Mouse (Mus musculus): ENCODE results near the gene Tbc1d9b. TPM values are rescaled to one million over a fixed set of nuclear protein-coding genes. Genes with fewer than 3 reads are reported as not detected.
A peak's percentile ranks its signal among the peaks of the same experiment; 100 is the strongest.

The Tbc1d9b gene
- total RNA-seq, 2 experiments from 2014 or later, result 102 to 104 TPM

GRCm38 (mm10) chr11:50176351-50176750, 45.2 kb downstream of the Tbc1d9b start:
- no peak for DNase-seq

DNA sequence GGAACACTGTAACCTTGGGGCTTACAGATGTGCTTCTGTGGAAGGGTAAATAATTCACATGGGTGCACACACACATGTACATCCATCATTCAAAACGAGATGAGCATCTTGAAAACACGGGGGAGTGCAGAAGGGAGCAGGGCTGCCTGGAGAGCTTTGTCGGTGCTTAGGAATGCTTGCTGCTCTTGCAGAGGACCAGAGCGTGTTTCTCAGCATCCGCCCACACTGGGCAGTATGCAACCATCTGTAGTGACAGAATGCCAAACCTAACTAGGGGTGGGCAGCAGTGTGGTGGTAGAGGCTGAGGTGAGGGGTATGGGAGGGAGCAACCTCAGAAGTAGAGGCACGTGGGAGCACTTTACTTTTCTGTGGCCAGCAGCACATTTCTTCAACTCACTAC, 45.9 kb downstream of the Tbc1d9b start:
- DNase-seq, result no peak

GRCm38 (mm10) chr11:50178532-50179488, 47.6 kb downstream of the Tbc1d9b start:
- no peak for DNase-seq

- no peak for DNase-seq
Measured at GRCm38 (mm10) chr11:50180478-50181231, 49.5 kb downstream of the Tbc1d9b start.

DNA sequence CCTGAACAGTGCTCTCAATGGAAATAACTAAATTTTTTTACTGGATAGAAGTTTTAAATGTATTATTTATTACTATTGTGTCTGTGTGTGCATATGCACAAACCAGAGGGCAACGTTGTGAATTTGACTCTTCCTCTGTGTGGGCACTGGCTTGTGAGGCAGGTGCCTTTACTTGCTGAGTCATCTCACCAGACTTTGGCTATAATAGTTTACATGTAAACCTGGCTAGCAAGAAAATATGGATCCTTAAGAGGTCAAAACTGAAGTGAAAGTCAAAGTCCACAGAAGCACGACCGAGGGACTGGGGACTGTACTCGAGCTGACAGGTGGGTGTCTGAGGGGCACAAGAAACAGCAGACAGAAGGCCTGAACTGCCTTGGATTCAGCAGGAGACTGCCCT, 51.5 kb downstream of the Tbc1d9b start:
- DNase-seq, result no peak

- DNase-seq, result no peak
Measured at GRCm38 (mm10) chr11:50184788-50185187, 53.6 kb downstream of the Tbc1d9b start.

DNA sequence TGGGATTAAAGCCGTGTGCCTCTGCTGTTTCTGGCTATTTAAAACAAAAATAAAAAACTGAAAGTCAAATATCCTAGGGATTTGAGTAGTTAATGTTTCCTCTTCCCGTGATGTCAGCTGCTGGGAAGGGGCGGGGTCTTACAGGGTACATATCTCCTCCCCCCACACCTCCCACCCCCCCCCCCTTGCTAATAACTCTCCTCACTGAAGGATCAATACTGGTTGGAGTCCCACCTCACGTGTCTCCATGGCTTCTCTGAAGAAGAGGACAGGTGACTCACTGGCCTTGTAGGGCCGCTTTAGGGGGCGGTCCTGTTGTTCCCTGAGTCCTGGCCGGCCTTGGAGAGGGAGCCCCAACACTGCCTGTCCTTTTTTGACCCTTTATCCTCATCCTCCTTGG, 57.5 kb downstream of the Tbc1d9b start:
- no peak for DNase-seq

DNA sequence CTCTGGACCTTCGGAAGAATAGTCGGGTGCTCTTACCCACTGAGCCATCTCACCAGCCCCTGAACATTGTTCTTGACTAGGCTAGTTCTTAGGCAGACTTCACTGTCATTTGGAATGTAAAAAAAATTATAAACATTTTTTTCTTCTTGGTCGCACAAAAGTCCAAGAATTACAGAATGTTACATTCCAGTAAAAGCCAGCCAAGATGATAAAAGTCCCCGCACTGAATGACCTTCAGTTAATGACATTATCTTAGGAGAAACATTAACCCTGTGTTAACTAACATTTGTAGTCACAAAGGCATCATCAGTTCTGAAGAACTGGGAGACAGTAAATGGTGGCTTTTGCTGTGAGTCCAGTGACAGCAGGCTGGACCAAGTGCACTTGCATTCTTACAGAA, 59.2 kb downstream of the Tbc1d9b start:
- no peak for DNase-seq

DNA sequence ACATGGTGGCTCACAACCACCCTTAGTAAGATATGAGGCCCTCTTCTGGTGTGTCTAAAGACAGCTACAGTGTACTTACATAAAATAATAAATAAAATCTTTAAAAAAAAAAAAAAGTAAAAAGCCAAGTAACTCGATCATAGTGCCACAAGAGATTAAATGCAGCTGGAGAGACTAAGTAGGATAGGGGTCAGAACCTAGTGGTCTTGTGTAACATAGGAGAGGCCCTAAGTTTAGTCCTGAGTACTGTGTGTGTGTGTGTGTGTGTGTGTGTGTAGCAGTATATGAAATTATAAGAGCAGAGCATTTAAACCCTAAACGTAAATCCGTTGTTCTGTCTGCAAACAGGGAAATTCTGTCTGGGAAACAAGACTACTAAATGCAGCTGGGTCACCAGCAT, 61.1 kb downstream of the Tbc1d9b start:
- no peak for DNase-seq

- DNase-seq, result no peak
Measured at GRCm38 (mm10) chr11:50194070-50194469, 62.9 kb downstream of the Tbc1d9b start.

DNA sequence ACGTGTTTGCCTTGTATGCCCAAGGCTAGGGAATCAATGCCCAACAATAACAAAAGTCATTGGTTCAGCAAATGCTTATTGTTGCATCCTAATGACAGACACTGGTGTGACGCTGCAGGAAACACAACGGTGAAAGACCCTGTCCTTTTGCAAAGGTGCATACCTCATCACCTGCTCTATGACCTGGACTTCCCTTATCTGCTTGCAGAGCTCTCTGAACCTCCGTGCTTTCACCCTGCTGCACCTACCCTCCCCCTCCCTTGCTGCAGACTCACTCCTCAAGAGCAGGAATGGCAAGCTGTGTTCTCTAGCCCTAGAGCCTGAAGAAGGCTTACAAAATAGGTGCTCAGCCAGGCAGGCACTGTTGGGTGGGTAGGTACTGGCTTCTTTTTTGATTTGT, 63.6 kb downstream of the Tbc1d9b start:
- no peak for DNase-seq

DNA sequence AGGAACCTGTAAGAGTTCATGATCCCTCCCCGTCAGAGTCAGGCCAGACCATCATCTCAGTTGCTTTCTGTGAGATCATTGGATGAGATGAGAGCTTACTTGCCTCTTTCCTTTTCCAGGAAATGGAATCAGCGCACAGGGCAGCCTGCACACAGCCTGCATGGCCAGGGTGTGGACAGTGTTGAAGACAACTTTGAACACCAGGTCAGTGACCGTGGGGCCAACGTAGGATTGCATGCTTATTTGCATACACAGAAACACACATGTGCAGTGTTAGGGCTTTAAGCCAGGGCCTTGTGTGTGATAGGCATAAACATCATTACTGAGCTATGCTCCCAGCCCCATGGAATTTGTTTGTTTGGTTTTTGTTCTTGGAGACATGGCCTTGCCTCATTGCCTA, 66.3 kb downstream of the Tbc1d9b start:
- DNase-seq, result no peak

DNA sequence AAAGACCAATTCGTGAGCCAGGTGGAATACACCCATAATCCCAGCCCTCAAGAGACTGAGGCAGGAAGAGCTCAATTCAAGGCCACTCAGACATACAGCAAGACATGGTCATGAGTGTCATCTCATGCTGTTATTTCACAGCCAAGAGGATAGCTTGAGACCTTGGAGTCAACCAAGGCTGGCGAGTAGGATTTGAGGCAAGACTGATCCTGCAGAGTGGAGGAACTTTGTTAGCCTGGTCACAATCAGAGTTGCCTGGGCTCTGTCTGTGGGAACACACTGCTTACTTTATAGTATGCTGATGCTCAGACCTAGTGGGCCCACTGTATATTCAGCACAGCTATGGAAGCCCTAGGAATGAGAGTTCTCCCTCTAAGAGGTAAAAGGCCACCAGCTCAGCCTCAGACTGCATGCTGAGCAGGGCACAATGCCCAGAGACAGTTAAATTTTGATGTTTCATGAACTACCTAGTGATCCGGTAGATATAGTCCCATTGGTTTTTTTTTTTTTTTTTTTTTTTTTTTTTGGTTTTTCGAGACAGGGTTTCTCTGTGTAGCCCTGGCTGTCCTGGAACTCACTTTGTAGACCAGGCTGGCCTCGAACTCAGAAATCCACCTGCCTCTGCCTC, 67.1 kb downstream of the Tbc1d9b start:
- DNase-seq, result no peak

DNA sequence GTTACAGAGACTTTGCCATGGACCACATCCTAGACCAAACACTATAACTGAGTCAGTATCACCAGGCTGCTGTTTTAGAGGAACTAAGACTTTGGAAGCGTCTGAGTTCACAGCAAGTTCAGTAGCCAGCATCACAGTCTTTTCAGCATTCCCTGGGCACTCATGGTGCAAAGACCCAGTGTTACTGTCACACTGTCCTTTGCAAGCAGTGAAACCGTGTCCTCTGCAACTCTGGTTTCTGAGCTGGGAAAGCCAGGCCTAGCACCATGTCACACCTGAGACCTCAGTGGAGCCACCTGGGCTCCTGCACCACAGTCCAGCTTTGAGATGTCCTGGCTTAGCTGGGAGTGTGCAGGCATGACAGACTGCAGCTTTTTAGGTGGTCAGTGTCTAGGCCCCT, 67.7 kb downstream of the Tbc1d9b start:
- DNase-seq, result no peak

DNA sequence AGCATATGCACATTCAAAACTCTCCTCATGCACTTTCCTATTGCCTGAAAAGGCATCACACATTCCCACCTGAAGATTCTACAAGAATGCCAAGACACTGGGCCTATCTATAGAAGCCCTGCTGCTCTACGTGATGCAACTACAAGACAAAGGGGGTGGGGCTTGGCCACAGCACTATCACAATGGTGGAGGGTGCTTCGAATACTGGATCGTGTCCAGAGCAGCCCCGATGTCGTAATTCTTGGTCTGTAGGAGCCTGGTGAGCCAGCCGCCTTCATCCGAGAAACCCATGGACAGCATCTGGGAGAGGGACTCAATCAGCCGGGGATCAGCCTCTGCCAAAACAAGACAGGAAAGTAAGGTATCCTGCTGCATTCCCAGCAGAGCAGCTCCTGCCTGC, 69.4 kb downstream of the Tbc1d9b start:
- DNase-seq, result no peak

GRCm38 (mm10) chr11:50201590-50201989, 70.4 kb downstream of the Tbc1d9b start:
- DNase-seq, result no peak

DNA sequence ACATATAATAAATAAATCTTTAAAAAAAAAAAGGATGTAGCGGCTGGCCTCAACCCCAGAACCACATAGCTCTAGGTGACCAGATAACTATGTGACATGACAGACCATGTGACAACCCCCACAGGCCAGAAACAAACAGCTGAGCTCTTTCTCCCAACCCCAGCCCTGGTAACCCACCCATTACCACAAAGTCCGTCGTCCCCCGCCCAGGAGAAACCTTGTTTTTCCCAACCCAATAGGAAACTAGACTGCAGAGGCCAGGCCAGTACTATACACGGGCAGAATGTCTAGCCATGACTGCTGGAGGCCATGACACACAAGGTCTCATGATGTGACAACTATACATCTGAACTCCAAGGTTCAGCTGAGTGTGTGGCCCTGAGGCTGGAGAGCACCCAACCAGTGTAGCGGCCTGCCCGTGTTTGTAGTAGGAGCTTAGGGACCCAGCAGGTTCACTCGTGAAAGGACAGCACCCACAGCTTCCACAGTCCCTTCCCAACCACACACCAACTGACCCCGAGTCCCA, 72.2 kb downstream of the Tbc1d9b start:
- no peak for DNase-seq

DNA sequence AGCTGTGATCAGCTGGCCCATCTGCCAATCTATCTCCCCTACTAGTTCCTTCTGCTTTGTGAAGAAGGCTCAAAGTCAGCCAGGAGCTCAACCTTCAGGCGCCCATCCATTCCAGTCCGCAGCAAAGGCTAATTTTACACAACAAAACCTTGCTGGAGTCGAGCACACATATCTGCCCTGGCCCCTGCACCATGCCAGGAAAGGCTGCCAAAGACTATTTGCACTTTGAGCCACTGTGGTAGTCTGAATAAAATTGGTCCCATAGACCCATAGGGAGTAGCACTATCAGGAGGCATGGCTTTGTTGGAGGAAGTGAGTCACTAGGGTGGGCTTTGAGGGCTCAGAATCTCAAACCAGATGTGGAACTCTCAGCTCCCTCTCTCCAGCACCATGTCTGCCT, 74.2 kb downstream of the Tbc1d9b start:
- no peak for DNase-seq

DNA sequence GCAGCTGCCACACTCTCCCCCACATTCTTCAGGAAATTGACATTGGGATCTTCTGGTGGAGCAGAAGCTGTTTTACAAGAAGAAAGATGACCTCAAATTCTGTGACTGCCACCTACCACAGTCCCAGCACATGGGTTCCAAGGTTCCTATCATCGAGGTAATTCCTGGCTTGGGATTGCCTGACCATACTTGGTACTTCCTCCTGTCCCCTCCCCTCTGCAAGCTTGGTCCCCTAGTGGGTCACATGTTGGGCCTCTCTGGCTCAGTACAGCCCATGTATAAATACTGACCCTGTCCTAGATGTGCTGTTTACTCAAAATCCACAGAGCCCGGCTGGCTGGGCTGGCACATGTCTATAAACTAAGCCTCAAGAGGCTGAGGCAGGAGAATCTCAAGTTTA, 74.8 kb downstream of the Tbc1d9b start:
- DNase-seq, result no peak

DNA sequence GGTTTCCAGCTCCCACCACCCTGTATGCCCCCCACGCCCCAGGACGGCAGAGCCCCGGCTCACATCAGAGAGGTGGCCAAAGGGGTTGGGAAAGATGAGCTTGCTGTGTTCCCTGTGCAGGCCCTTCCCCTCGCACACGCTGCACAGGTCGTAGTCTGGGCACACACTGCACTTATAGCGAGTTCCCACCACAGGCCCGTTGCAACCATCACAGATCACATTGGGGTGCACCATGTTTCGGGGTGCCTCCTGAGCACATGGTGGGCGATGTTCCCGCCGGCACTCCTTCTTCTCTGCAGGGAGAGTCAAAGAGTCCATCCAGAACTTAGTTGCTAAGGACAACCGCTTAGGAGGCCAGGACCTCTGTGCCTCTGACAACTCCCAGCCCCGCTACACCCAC, 76.1 kb downstream of the Tbc1d9b start:
- DNase-seq, result no peak

DNA sequence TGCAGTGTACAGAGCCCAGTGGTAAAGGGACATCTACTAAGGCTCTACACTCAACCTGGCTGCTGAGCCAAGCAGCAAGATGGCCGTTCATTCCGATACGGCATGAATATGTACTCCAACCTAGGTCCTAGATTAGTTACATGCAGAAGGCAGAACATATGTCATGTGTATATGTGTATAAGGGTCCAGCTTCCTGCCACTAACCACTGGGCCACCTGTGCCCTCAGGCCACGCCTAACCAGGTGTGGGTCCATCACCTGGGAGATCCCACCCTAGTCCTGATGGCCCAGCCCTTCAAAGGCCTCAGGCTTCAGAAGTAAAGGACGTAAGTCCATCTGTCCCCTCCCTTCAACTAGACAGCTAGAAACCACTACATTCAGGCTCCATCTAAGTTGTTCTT, 76.8 kb downstream of the Tbc1d9b start:
- no peak for DNase-seq

DNA sequence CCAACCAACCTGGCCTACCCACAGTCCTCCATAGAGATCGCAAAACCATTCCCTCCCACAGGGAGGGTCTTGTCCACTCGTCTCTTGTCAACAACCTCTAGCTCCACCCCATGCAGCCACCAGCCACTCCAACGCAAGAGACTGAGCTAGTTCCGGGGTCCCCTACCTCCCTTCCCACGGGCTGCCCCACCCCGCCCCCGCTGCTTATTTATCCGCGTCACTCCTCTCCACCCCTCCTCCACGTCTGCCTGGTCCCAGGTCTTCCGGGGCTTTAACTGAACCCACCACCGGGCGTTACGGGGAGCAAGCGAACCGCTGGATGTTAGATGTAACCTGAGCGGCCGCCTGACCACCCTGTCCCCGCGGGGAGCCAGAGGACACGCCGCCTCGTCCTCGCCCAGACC, 78.9 kb downstream of the Tbc1d9b start:
- DNase-seq, result peak; percentile 83 to 86
